Mouse (Mus musculus) liver, embryonic 15.5 days (tissue): ENCODE measurements around the gene Uncx. TPM values are rescaled to one million over a fixed set of nuclear protein-coding genes. Genes with fewer than 3 reads are reported as not detected.

ENCODE experiments used
- ATAC-seq: fragments of 200-750 bp; cut with Nextera tagmentation; 2 replicates; pipeline ENCODE4 v1.8.0; 2017; ENCODE audit warnings: moderate number of reproducible peaks, mild to moderate bottlenecking, moderate library complexity; ENCODE audit not compliant: insufficient read depth
- H3K27ac ChIP-seq: fragments of 300-500 bp; sonication (generic); replicated peaks from 2 replicates; pipeline ENCODE4 v1.5.1; 2015; ENCODE audit warnings: mild to moderate bottlenecking, inconsistent platforms
- H3K27me3 ChIP-seq: fragments of 300-500 bp; sonication (generic); 2 replicates; pipeline ENCODE4 v1.6.1; 2015; ENCODE audit warnings: mild to moderate bottlenecking, inconsistent platforms
- H3K36me3 ChIP-seq: fragments of 300-500 bp; sonication (generic); replicated peaks from 2 replicates; pipeline ENCODE4 v1.6.1; 2015; ENCODE audit warnings: moderate library complexity, mild to moderate bottlenecking, inconsistent platforms
- H3K4me1 ChIP-seq: fragments of 300-500 bp; sonication (generic); replicated peaks from 2 replicates; pipeline ENCODE4 v1.6.1; 2015; ENCODE audit warnings: inconsistent platforms
- H3K4me2 ChIP-seq: fragments of 300-500 bp; sonication (generic); 2 replicates; pipeline ENCODE4 v1.6.1; 2015; ENCODE audit warnings: moderate library complexity, mild to moderate bottlenecking, inconsistent platforms
- H3K4me3 ChIP-seq: fragments of 300-500 bp; sonication (generic); replicated peaks from 2 replicates; pipeline ENCODE4 v1.5.1; 2015; ENCODE audit warnings: mild to moderate bottlenecking, inconsistent platforms
- H3K9ac ChIP-seq: fragments of 300-500 bp; sonication (generic); 2 replicates; pipeline ENCODE4 v1.6.1; 2015; ENCODE audit warnings: moderate library complexity, mild to moderate bottlenecking, inconsistent platforms
- H3K9me3 ChIP-seq: fragments of 300-500 bp; sonication (generic); replicated peaks from 2 replicates; pipeline ENCODE4 v1.6.1; 2016; ENCODE audit warnings: inconsistent platforms
- WGBS: fragments of 180-500 bp; shearing (Covaris S2); methylation state at CpG from one replicate; pipeline ENCODE4 v1.1.7; 2015; ENCODE audit warnings: mixed read lengths; ENCODE audit not compliant: insufficient replicate concordance; 5-methylcytosine and 5-hydroxymethylcytosine counted together
- polyA plus RNA-seq: library from polyadenylated mRNA; unstranded; fragments of >200 nt; fragmentation: Nextera tagmentation; extraction: Ambion mirVana; gene quantifications from 2 replicates; pipeline ENCODE4 v1.2.1, GENCODE M21; 2015

Uncx gene
- not detected in 2 replicates for polyA plus RNA-seq

DNA sequence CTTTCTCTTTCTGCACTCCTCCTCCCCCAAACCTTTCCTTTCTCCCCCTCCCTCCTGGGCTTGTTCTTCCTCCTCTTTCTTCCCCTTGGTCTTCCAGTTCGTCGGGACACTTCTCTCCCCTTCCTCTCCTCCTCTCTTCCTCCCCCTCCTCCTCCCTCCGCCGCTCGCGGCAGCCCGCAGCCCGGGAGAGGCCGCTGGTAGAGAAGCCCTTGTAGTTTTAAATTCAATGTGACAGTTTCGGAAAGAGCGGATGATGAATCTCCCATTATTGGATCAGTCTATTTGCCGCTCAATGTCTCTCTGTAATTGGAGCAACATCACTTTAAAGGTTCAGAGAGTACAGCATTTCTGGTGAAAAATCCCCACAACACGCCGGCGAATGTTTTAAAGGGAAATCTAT, at the start of gene Uncx:
Uncx (plus strand) TSS at position 281 of the 400 bp plus-strand sequence.
- Histone ChIP-seq H3K27ac (no peak within 1 kb of the TSS), H3K4me2 (peak within 1 kb of the TSS; percentile 20; the same call in 1 of the 2 replicates), H3K9ac (no peak within 1 kb of the TSS), H3K4me3 (no peak within 1 kb of the TSS), H3K36me3 (no peaks in the 10 kb centered on the region), H3K4me1 (no peaks in the 10 kb centered on the region), H3K9me3 (no peaks in the 10 kb centered on the region), H3K27me3 (peaks cover 100% of the 10 kb centered on the region)
- ATAC-seq: no peak
- under 1% methylated on average over 15 of the region's 15 CpGs for WGBS

DNA sequence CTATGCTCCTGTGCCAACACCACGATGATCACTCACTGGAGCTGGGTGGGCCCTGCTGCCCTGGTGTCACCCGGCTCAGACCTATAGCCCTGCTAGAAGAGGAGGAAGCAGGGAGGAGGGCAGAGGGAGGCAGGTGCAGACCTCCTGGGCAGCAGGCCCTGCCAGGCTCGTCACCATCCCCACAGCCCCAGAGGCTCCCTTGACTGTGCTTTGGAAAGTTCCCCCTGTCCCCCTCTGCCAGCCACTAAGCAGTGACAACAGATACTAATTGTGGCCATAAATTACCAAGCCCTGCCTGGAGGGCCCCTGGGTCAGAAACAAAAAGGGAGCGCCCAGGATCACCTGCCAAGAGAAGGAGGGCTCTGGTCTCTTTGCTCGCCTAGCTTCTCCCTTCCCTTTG, 49.6 kb upstream of the Uncx start:
- Histone ChIP-seq H3K9ac (no peak overlapping the region), H3K4me1 (no peaks in the 10 kb centered on the region), H3K4me3 (no peak overlapping the region), H3K27me3 (peaks cover 52% of the 10 kb centered on the region), H3K27ac (no peak overlapping the region), H3K9me3 (no peaks in the 10 kb centered on the region), H3K4me2 (no peak overlapping the region), H3K36me3 (no peaks in the 10 kb centered on the region)
- 32% methylated on average over 5 of the region's 5 CpGs for WGBS
- ATAC-seq: no peak

DNA sequence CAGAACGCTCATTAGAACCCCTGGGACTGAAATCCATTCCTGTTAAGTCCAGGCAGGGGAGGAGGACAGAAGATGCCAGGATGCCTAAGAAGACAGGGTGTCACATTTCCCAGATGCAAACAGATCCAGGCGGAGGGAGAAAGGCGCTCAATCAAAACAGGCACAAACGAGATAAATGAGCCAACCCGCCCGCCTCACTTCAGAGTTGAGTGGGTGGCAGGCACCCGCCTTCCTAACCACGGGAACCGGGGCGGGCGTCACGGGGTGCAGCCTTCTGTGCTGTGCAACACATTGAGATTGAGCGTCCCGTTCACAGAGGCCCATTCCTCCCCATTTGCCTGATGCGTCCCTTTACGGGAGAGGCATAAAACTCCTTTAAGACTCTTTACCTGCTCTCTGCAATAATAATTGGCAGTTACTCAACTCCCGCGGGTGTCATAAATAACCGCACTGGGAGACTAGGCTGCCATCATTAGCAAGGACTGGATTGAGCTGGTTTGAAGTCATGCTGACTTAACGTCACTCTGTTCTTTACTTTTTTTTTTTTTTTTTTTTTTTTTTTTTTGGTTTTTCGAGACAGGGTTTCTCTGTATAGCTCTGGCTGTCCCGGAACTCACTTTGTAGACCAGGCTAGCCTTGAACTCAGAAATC, 48.1 kb upstream of the Uncx start:
- no peak for ATAC-seq
- H3K9ac ChIP-seq: no peak overlapping the region
- no peaks in the 10 kb centered on the region for H3K36me3 ChIP-seq
- H3K27me3 ChIP-seq: peaks cover 59% of the 10 kb centered on the region
- no peak overlapping the region for H3K27ac ChIP-seq
- no peak overlapping the region for H3K4me3 ChIP-seq
- no peaks in the 10 kb centered on the region for H3K4me1 ChIP-seq
- 31% methylated on average over 22 of the region's 22 CpGs for WGBS
- H3K9me3 ChIP-seq: no peaks in the 10 kb centered on the region
- no peak overlapping the region for H3K4me2 ChIP-seq

DNA sequence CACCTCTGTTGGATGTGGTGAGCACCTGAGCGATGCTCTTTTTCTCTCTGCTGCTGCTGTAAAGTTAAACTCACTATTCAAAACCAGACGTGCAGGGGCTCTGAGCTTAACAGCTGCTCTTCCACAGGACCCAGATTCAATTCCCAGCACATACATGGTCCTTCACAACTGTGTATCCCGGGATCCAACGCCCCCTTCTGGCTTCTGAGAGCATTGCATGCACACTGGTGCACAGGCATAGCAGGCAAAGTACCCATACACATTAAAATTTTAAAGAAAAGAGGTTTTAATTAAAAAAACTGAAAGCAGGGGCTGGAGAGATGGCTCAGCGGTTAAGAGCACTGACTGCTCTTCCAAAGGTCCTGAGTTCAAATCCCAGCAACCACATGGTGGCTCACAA, 46.4 kb upstream of the Uncx start:
- Histone ChIP-seq H3K36me3 (no peaks in the 10 kb centered on the region), H3K4me2 (no peak overlapping the region), H3K4me1 (no peaks in the 10 kb centered on the region), H3K9ac (no peak overlapping the region), H3K9me3 (no peaks in the 10 kb centered on the region), H3K27me3 (peaks cover 49% of the 10 kb centered on the region), H3K27ac (no peak overlapping the region), H3K4me3 (no peak overlapping the region)
- 39% methylated on average over 5 of the region's 5 CpGs for WGBS
- no peak for ATAC-seq

DNA sequence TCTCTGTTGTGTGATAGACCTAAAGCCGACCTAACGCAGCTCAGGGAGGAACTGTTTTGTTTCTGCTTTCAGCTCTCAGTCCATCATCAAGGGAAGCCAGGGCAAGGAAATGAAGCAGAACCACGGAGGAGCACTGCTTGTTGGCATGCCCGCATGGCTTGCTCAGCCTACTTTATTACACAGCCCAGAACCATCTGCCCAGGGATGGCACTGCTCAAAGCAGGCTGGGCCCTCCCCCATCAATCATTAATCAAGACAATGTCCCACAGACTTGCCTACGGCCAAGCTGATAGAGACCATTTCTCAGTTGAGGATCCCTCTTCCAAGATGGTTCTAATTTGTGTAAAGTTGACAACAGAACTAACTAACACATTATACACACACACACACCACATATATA, 44.5 kb upstream of the Uncx start:
- H3K27me3 ChIP-seq: peaks cover 49% of the 10 kb centered on the region
- H3K4me2 ChIP-seq: no peak overlapping the region
- ATAC-seq: no peak
- 26% methylated on average over 5 of the region's 5 CpGs for WGBS
- H3K27ac ChIP-seq: no peak overlapping the region
- H3K4me1 ChIP-seq: no peaks in the 10 kb centered on the region
- H3K9ac ChIP-seq: no peak overlapping the region
- no peak overlapping the region for H3K4me3 ChIP-seq
- no peaks in the 10 kb centered on the region for H3K36me3 ChIP-seq
- no peaks in the 10 kb centered on the region for H3K9me3 ChIP-seq

DNA sequence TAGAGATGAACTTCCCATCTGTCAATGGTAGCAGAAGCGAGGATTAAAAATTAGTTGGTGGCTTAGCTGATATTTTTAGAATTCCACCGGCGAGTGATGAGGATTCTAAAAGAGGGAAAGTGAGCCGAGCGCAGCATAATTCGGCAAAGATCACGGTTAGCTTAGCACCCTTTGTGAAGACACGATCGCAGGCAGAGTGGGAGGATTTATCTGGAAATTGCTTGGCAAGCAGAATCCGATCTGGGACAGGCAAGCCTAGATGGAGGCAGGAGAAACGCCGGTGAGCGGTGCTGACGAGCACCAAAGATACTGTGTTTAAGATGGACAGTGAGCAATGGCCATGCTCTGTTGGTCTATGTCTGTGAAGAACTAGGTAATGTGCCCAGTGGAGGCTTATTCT, 41.0 kb upstream of the Uncx start:
- 72% methylated on average over 14 of the region's 14 CpGs for WGBS
- ATAC-seq: no peak

DNA sequence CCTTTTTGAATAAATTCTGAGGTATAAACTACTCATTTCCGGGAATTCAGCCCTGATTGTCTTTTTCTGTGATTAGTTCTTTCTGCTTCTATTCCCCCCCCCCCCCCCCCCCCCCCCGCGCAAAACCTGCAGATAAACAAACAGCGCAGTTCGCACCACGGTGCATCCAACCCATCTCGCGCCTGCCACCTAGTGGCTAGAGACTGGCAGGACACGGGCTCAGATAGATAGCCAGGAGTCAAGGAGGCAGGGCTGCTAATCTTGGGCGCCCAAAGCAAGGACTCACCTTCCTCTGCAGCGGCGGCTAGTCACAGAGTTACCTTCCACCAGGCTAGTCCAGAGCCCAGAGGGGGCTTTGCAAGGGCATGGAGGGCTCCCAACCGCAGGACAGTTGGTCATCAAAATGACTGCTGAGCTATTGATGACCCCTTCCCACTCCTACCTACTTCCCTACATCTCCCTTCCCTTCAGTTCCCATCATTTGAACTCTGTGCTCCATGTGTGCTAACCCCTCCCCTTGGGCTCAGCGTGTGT, 38.2 kb upstream of the Uncx start:
- Histone ChIP-seq H3K4me3 (no peak overlapping the region), H3K4me1 (no peaks in the 10 kb centered on the region), H3K27ac (no peak overlapping the region), H3K27me3 (peaks cover 39% of the 10 kb centered on the region), H3K9ac (no peak overlapping the region), H3K36me3 (no peaks in the 10 kb centered on the region), H3K9me3 (no peaks in the 10 kb centered on the region), H3K4me2 (no peak overlapping the region)
- ATAC-seq: no peak
- 3% methylated on average over 12 of the region's 14 CpGs for WGBS

More for the DNA sequence above, 41.0 kb upstream of the Uncx start:
- Histone ChIP-seq H3K9ac (no peak overlapping the region), H3K4me1 (no peaks in the 10 kb centered on the region), H3K27ac (no peak overlapping the region), H3K27me3 (peaks cover 38% of the 10 kb centered on the region), H3K9me3 (no peaks in the 10 kb centered on the region), H3K4me2 (no peak overlapping the region), H3K36me3 (no peaks in the 10 kb centered on the region), H3K4me3 (no peak overlapping the region)

DNA sequence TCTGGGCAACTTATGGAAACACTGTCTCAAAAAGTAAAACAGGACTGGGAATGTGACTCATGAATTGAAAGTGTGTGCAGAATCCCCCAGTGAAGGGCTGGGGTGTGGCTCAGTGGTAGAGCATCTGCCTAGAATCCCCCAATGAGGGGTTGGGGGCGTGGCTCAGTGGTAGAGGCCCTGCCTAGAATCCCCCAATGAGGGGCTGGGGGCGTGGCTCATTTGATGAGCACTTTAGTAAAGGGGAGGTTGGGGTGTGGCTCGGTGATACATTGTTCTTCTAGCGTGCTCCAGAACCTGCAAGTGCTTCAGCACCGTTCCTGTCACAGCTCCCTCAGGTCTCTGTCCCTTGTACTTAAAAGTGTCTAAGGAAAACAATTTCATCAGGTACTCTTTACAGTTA, 37.1 kb upstream of the Uncx start:
- no peak overlapping the region for H3K4me2 ChIP-seq
- no peaks in the 10 kb centered on the region for H3K36me3 ChIP-seq
- no peak overlapping the region for H3K27ac ChIP-seq
- no peak for ATAC-seq
- H3K9ac ChIP-seq: no peak overlapping the region
- no peaks in the 10 kb centered on the region for H3K9me3 ChIP-seq
- no peak overlapping the region for H3K4me3 ChIP-seq
- H3K4me1 ChIP-seq: no peaks in the 10 kb centered on the region
- 12% methylated on average over 5 of the region's 5 CpGs for WGBS
- H3K27me3 ChIP-seq: peaks cover 44% of the 10 kb centered on the region

DNA sequence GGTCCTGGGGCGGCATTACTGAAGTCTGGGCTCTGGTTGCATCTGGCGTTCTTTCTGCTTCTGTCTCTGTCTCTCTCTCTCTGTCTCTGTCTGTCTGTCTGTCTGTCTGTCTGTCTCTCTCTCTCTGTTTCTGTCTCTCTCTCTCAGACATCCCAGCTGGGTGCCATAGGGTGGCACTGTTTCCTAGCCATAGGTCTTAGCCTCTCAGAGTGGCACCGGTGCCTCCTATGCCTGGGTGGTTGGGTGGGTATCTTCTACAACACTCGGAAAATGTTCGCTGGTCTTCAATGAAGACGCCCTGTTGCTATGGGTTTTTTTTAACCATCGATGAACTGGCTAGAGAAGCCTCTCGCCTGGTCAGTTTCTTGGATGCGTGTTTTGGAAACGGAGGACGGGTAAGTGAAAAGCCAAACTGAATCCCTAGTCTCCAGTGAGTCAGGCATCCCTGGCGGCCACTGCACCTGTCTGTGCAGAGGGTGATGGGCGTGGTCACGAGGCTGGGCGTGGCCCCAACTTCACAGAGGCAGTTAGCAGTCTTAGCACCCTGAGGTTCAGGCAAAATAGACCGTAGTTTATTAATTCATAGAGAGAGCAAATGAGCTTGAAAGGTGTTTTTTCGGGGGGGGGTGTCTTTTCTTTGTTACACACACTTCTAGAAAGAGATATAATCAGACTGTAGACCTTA, 32.5 kb upstream of the Uncx start:
- Histone ChIP-seq H3K27ac (no peak overlapping the region), H3K4me2 (no peak overlapping the region), H3K4me3 (no peak overlapping the region), H3K4me1 (no peaks in the 10 kb centered on the region), H3K9ac (no peak overlapping the region), H3K36me3 (no peaks in the 10 kb centered on the region), H3K9me3 (no peaks in the 10 kb centered on the region), H3K27me3 (peaks cover 39% of the 10 kb centered on the region)
- ATAC-seq: no peak
- 13% methylated on average over 17 of the region's 17 CpGs for WGBS

DNA sequence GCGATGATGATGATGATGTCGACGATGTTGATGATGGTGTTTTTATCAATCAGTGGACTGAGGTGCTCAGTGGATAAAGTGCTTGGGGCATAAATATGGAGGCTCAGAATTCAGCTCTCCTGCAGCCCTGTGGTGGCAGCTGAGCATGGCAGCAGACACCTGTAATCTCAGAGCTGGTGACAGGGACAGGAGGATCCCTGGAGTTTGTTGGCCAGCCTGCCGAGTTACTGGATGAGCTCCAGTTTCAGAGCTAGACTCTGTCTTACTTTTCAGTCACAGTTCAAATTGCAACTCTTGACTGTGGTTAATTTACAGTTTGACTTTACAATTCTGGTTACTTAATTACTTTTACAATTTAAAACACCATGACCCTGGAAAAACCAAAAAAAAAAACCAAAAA, 31.1 kb upstream of the Uncx start:
- H3K9ac ChIP-seq: no peak overlapping the region
- H3K4me1 ChIP-seq: no peaks in the 10 kb centered on the region
- peaks cover 43% of the 10 kb centered on the region for H3K27me3 ChIP-seq
- no peaks in the 10 kb centered on the region for H3K9me3 ChIP-seq
- no peaks in the 10 kb centered on the region for H3K36me3 ChIP-seq
- H3K27ac ChIP-seq: no peak overlapping the region
- 73% methylated on average over 4 of the region's 4 CpGs for WGBS
- ATAC-seq: no peak
- no peak overlapping the region for H3K4me2 ChIP-seq
- H3K4me3 ChIP-seq: no peak overlapping the region

DNA sequence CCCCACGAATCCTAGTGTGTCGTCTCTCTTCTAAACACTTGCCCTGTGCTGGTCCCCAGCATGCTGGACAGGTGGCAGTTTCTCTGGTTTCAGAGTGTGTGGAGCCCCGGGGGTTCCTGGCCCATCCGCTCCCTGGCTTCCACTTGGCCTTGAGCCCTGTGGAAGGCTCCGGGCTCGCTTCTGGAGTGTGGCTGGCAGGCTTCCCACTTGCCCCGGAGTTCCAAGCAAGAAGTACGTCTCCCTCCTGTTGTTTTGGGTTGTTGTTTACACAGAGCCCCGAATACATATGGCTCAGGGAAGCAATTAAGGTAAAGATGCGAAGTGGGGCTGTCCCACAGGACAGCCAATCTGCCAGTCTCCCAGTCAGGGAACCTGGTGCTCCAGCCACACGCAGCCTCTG, 27.0 kb upstream of the Uncx start:
- no peak overlapping the region for H3K4me3 ChIP-seq
- no peak overlapping the region for H3K27ac ChIP-seq
- no peak overlapping the region for H3K4me2 ChIP-seq
- H3K36me3 ChIP-seq: no peaks in the 10 kb centered on the region
- 34% methylated on average over 11 of the region's 11 CpGs for WGBS
- H3K27me3 ChIP-seq: peaks cover 25% of the 10 kb centered on the region
- H3K4me1 ChIP-seq: no peaks in the 10 kb centered on the region
- no peaks in the 10 kb centered on the region for H3K9me3 ChIP-seq
- no peak overlapping the region for H3K9ac ChIP-seq
- ATAC-seq: no peak
